Mouse (Mus musculus): ENCODE measurements around the gene Zfp618.

Zfp618 gene

GRCm38 (mm10) chr4:62999321-62999720 lies 33.9 kb downstream of the Zfp618 start:
- DNase-seq (ENCODE audit: low spot score) = no peak

- no peak for DNase-seq (ENCODE audit: low spot score)
Observed at GRCm38 (mm10) chr4:62999916-63000315, 34.5 kb downstream of the Zfp618 start.

- DNase-seq (ENCODE audit: low spot score) = no peak
Observed at GRCm38 (mm10) chr4:63000316-63001055, 35.1 kb downstream of the Zfp618 start.

- DNase-seq (ENCODE audit: low spot score) = no peak
Observed at GRCm38 (mm10) chr4:63002386-63002785, 37.0 kb downstream of the Zfp618 start.

GRCm38 (mm10) chr4:63004519-63004918 lies 39.1 kb downstream of the Zfp618 start:
- no peak for DNase-seq (ENCODE audit: low spot score)

GRCm38 (mm10) chr4:63005446-63006185 lies 40.2 kb downstream of the Zfp618 start:
- no peak for DNase-seq (ENCODE audit: low spot score)

- DNase-seq (ENCODE audit: low spot score) = no peak
Observed at GRCm38 (mm10) chr4:63006198-63007155, 41.1 kb downstream of the Zfp618 start.

- DNase-seq (ENCODE audit: low spot score) = no peak
Observed at GRCm38 (mm10) chr4:63008206-63008605, 42.8 kb downstream of the Zfp618 start.

- DNase-seq (ENCODE audit: low spot score) = no peak
Observed at GRCm38 (mm10) chr4:63008822-63009221, 43.4 kb downstream of the Zfp618 start.

GRCm38 (mm10) chr4:63009821-63010220 lies 44.4 kb downstream of the Zfp618 start:
- DNase-seq (ENCODE audit: low spot score) = no peak

- no peak for DNase-seq (ENCODE audit: low spot score)
Observed at GRCm38 (mm10) chr4:63010226-63010625, 44.9 kb downstream of the Zfp618 start.

GRCm38 (mm10) chr4:63018616-63019015 lies 53.2 kb downstream of the Zfp618 start:
- DNase-seq (ENCODE audit: low spot score) = no peak

GRCm38 (mm10) chr4:63019428-63019858 lies 54.1 kb downstream of the Zfp618 start:
- DNase-seq (ENCODE audit: low spot score) = no peak

GRCm38 (mm10) chr4:63021034-63021700 lies 55.8 kb downstream of the Zfp618 start:
- no peak for DNase-seq (ENCODE audit: low spot score)

- DNase-seq (ENCODE audit: low spot score) = no peak
Observed at GRCm38 (mm10) chr4:63023465-63023864, 58.1 kb downstream of the Zfp618 start.

- DNase-seq (ENCODE audit: low spot score) = no peak
Observed at GRCm38 (mm10) chr4:63024098-63024497, 58.7 kb downstream of the Zfp618 start.

GRCm38 (mm10) chr4:63024734-63025256 lies 59.4 kb downstream of the Zfp618 start:
- no peak for DNase-seq (ENCODE audit: low spot score)

- no peak for DNase-seq (ENCODE audit: low spot score)
Observed at GRCm38 (mm10) chr4:63025306-63025705, 59.9 kb downstream of the Zfp618 start.

- no peak for DNase-seq (ENCODE audit: low spot score)
Observed at GRCm38 (mm10) chr4:63026286-63026685, 60.9 kb downstream of the Zfp618 start.

- DNase-seq (ENCODE audit: low spot score) = no peak
Observed at GRCm38 (mm10) chr4:63027451-63027850, 62.1 kb downstream of the Zfp618 start.

GRCm38 (mm10) chr4:63030157-63030556 lies 64.8 kb downstream of the Zfp618 start:
- no peak for DNase-seq (ENCODE audit: low spot score)
